Mouse (Mus musculus) liver, embryonic 16.5 days (tissue): ENCODE results near the gene Lamc2. TPM values are rescaled to one million over a fixed set of nuclear protein-coding genes. Genes with fewer than 3 reads are reported as not detected.

Experiments used
- ATAC-seq: fragments of 200-750 bp; cut with Nextera tagmentation; 2 replicates; pipeline ENCODE4 v1.8.0; 2017; ENCODE audit warnings: low read depth, mild to moderate bottlenecking, moderate number of reproducible peaks, moderate library complexity
- H3K27ac ChIP-seq: fragments of 300-500 bp; sonication (generic); 2 replicates; pipeline ENCODE4 v1.5.1; 2014; ENCODE audit warnings: mild to moderate bottlenecking, low read length
- H3K27me3 ChIP-seq: fragments of 300-500 bp; sonication (generic); 2 replicates; pipeline ENCODE4 v1.6.1; 2014; ENCODE audit warnings: low read depth, low read length, mixed read lengths; ENCODE audit not compliant: control insufficient read depth, insufficient read depth
- H3K36me3 ChIP-seq: fragments of 300-500 bp; sonication (generic); 2 replicates; pipeline ENCODE4 v1.6.1; 2014; ENCODE audit warnings: mild to moderate bottlenecking; ENCODE audit not compliant: control insufficient read depth, insufficient read depth
- H3K4me1 ChIP-seq: fragments of 300-500 bp; sonication (generic); 2 replicates; pipeline ENCODE4 v1.6.1; 2014; ENCODE audit warnings: low read depth, low read length, mixed read lengths; ENCODE audit not compliant: control insufficient read depth
- H3K4me2 ChIP-seq: fragments of 300-500 bp; sonication (generic); 2 replicates; pipeline ENCODE4 v1.6.1; 2014; ENCODE audit warnings: low read depth, low read length, mixed read lengths
- H3K4me3 ChIP-seq: fragments of 300-500 bp; sonication (generic); 2 replicates; pipeline ENCODE4 v1.5.1; 2014; ENCODE audit warnings: low read depth, mild to moderate bottlenecking, low read length
- H3K9ac ChIP-seq: fragments of 300-500 bp; sonication (generic); 2 replicates; pipeline ENCODE4 v1.6.1; 2014; ENCODE audit warnings: low read depth, low read length
- H3K9me3 ChIP-seq: fragments of 300-500 bp; sonication (generic); replicated peaks from 2 replicates; pipeline ENCODE4 v1.6.1; 2016; ENCODE audit warnings: low read length; ENCODE audit not compliant: control insufficient read depth
- WGBS: fragments of 180-500 bp; shearing (Covaris S2); extraction: QIAGEN DNeasy Blood & Tissue Kit; methylation state at CpG from one replicate; pipeline ENCODE4 v1.1.7; 2014; ENCODE audit not compliant: insufficient replicate concordance; 5-methylcytosine and 5-hydroxymethylcytosine counted together
- polyA plus RNA-seq: library from polyadenylated mRNA; unstranded; fragments of >200 nt; fragmentation: Nextera tagmentation; extraction: Ambion mirVana; gene quantifications from 2 replicates; pipeline ENCODE4 v1.2.1, GENCODE M21; 2015

Lamc2 gene
- polyA plus RNA-seq, 1 experiment from 2014 or later: 0.39 TPM

DNA sequence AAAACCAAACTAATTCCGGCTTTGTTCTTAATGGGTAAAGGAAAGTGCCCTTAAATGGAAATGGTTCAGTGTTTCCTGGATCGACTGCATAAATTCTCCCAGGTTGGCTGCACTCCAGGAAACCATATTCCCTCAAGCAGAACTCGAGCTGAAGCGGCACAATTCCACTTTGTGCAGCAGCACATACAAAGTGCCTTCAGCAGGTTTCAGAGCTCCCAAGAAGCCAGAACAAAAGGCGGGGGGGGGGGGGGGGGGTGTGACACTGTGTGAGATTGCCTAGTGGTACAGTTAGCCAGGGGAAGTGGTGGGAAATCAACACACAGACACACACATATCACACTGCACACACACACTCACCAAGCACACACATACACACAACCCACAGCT, 5.7 kb upstream of the Lamc2 start:
- no peak overlapping the region for H3K4me3 ChIP-seq
- WGBS: 28% methylated on average over 5 of the region's 5 CpGs
- H3K4me1 ChIP-seq: no peaks in the 10 kb centered on the region
- no peak overlapping the region for H3K4me2 ChIP-seq
- ATAC-seq: no peak
- peaks cover 7% of the 10 kb centered on the region for H3K27me3 ChIP-seq
- no peaks in the 10 kb centered on the region for H3K9me3 ChIP-seq
- H3K9ac ChIP-seq: no peak overlapping the region
- H3K27ac ChIP-seq: no peak overlapping the region
- no peaks in the 10 kb centered on the region for H3K36me3 ChIP-seq

DNA sequence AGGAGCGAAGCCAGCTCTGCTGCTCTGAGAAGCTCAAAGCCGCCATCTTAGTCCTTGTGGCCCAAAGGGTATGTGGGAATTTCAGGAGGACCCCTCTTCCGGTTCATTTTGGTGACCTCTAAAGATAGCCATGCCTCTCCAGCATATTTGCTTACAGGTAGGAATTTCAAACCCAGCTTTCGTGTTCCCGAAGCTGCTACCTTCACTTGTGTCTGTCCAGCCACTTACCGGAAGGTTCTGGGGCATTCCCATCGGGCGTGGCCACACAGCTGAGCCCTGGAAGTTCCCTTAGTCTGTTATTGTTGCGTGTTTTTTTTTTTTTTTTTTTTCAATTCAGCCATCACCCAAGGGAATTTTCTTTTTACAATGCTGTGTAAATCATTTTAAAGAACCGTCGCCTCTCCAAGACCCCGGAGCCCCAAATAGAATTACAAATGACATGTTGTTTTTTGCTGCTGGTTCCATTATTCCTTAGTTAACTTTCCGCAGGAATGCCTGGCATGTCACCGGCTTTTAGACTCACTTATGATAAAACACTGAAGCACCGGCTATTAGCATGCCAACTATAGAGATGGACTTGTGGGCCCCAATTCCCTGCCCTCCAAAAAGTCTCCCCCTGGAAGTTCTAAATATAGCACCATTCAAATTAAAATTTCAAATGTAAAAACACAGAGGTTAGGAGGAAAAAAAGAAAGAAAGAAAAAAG, 5.1 kb upstream of the Lamc2 start:
- no peaks in the 10 kb centered on the region for H3K9me3 ChIP-seq
- no peak overlapping the region for H3K27ac ChIP-seq
- WGBS: 73% methylated on average over 15 of the region's 15 CpGs
- H3K4me1 ChIP-seq: no peaks in the 10 kb centered on the region
- H3K4me2 ChIP-seq: no peak overlapping the region
- no peak for ATAC-seq
- no peak overlapping the region for H3K9ac ChIP-seq
- peaks cover 12% of the 10 kb centered on the region for H3K27me3 ChIP-seq
- H3K36me3 ChIP-seq: no peaks in the 10 kb centered on the region
- no peak overlapping the region for H3K4me3 ChIP-seq

DNA sequence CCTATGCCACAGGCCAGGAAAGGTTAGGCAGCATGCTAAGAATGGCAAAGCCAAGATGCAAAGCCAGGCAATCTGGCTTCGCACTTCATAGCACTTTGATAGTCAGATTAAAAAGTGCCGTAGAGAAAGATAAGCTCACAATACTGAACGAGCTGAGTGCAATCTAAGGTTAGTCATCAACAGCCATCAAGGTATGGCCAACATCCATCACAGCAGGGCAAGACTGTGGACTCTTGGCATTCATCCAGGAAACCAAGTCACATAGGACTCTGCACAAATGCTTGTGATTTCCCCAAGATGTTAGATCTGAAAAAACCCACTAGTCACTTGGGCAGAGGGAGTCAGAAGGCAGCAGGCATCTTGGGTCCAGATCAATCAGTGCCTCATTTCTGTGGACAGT, 1.8 kb upstream of the Lamc2 start:
- H3K27me3 ChIP-seq: peaks cover 30% of the 10 kb centered on the region
- no peak overlapping the region for H3K9ac ChIP-seq
- H3K36me3 ChIP-seq: no peaks in the 10 kb centered on the region
- H3K27ac ChIP-seq: no peak overlapping the region
- no peaks in the 10 kb centered on the region for H3K9me3 ChIP-seq
- 69% methylated on average over 3 of the region's 3 CpGs for WGBS
- ATAC-seq: no peak
- H3K4me2 ChIP-seq: no peak overlapping the region
- H3K4me3 ChIP-seq: no peak overlapping the region
- H3K4me1 ChIP-seq: no peaks in the 10 kb centered on the region

DNA sequence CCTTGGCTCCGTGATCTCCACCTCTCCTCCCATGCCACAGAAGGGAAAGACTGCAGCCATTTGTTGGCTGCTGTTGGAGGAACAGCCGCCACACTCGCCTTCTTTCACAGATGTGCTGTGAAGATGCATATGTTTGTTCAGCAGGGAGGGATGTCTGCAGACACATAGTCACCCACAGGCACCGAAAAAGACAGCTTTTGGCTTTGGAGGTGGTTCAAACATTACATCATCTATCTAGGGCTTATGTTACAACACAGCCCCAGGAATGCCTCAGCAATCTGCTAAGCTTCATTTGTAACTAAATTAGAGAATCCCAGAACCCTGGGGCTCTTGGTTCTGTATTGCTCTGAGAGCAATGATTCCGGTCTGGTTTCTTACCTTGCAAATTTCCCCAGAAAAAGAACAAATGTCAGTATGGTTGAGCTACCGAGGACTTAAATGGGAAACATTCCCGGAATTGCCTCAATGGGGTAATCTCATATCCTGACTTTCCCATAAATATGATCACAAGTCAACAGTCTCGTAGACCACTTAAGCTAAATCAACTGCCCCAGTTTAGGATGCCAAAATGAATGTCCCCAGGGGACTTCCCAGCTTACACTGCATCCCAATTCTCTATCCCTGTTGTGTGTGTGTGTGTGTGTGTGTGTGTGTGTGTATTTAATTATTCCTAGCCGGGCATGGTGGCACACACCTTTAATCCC, 5.5 kb downstream of the Lamc2 start:
- no peak overlapping the region for H3K27ac ChIP-seq

DNA sequence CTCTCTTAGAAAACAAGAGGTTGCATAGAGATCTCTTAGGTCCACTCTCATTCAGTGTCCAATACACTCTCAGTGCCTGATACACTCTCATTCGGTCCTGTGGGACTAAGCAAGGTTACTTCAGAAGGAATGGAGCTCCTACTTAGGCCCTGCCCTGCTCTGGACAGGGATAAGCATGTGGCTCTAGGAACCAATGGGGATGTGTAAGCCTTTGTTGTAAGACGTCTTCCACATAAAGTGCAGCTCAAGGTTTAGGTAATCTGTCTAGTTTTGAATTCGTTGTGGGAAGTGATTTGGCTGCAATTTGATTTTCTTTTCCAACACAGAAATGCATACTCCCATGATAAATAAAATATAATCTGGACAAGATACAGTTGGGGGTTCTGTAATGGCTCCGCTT, 6.1 kb downstream of the Lamc2 start:
- ATAC-seq: no peak

More for the DNA sequence above, 5.5 kb downstream of the Lamc2 start:
- Histone ChIP-seq H3K9ac (no peak overlapping the region), H3K36me3 (no peaks in the 10 kb centered on the region), H3K4me3 (no peak overlapping the region), H3K4me2 (no peak overlapping the region), H3K9me3 (no peaks in the 10 kb centered on the region), H3K4me1 (no peaks in the 10 kb centered on the region), H3K27me3 (peaks cover 11% of the 10 kb centered on the region)
- WGBS: 48% methylated on average over 9 of the region's 9 CpGs
- no peak for ATAC-seq

DNA sequence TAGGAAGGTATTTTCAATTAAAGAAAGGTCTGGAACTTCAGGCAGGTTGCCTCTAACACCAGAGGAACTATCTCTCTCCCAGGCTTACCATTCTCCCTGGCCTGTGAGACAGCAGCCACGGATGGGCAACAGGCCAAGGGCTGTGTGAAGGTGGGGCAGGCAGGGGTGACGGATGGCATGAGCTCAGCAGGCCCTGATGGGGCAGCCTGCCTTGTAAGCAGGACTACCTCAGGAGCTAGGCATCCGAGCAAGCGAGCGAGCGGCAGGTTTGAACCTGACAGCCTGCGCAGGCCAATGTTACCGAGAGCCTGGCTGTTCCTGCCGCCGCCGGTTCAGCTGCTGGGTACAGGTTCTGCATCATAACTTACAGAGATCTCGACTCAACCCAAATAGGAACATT, 11.4 kb downstream of the Lamc2 start:
- no peaks in the 10 kb centered on the region for H3K36me3 ChIP-seq
- no peak overlapping the region for H3K27ac ChIP-seq
- H3K4me2 ChIP-seq: no peak overlapping the region
- no peak for ATAC-seq
- 67% methylated on average over 12 of the region's 12 CpGs for WGBS
- H3K27me3 ChIP-seq: no peaks in the 10 kb centered on the region
- H3K4me1 ChIP-seq: no peaks in the 10 kb centered on the region
- no peak overlapping the region for H3K9ac ChIP-seq
- H3K4me3 ChIP-seq: no peak overlapping the region
- H3K9me3 ChIP-seq: no peaks in the 10 kb centered on the region

More for the DNA sequence above, 6.1 kb downstream of the Lamc2 start:
- no peaks in the 10 kb centered on the region for H3K4me1 ChIP-seq
- H3K4me2 ChIP-seq: no peak overlapping the region
- H3K27me3 ChIP-seq: peaks cover 6% of the 10 kb centered on the region
- no peaks in the 10 kb centered on the region for H3K9me3 ChIP-seq
- H3K36me3 ChIP-seq: no peaks in the 10 kb centered on the region
- WGBS: 64% methylated on average over 4 of the region's 4 CpGs
- H3K9ac ChIP-seq: no peak overlapping the region
- no peak overlapping the region for H3K4me3 ChIP-seq
- no peak overlapping the region for H3K27ac ChIP-seq

DNA sequence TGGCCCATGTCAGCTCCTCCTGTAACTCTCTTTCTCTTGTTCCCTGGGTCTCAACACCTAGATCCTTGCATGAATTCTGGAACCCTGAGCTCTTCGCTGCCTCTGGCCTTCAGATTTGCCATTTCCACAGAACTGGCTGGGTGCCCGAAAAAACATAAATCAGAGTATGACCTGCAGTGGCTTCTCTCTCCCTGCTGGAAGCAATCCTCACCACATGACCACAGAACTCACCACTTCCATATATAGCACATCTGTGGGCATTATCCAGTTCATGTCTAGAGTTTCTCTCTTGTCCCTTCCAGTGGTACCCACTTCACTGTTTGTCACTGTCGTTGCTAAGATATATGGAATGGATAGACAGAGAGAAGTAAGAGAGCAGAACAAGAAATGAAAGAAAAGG, 13.0 kb downstream of the Lamc2 start:
- Histone ChIP-seq H3K4me2 (no peak overlapping the region), H3K27me3 (no peaks in the 10 kb centered on the region), H3K4me1 (no peaks in the 10 kb centered on the region), H3K9ac (no peak overlapping the region), H3K36me3 (no peaks in the 10 kb centered on the region), H3K4me3 (no peak overlapping the region), H3K27ac (no peak overlapping the region), H3K9me3 (no peaks in the 10 kb centered on the region)
- ATAC-seq: no peak
- 44% methylated on average over 3 of the region's 3 CpGs for WGBS

DNA sequence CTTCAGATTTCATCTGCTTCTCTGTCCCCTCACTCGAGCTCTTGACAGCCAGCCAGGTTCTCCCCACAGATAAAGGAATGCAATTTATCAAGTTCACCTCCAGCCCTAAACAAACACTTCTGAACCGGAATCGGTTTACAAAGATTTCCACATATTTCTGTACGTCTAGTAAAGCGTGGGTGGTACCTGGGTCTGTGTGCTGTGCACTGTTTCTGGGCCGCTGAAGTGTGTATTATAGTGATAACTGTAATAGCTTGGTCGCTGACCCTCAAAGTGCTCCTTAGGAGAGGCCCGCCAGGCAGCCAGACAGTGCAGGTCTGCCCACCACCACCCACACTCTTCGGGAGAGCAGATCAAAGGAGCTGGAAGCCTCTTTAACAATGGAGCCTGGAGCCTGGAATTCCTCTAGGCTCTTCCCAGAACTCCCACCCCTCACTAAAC, 13.9 kb downstream of the Lamc2 start:
- Histone ChIP-seq H3K4me1 (no peaks in the 10 kb centered on the region), H3K36me3 (no peaks in the 10 kb centered on the region), H3K4me3 (no peak overlapping the region), H3K4me2 (no peak overlapping the region), H3K9me3 (no peaks in the 10 kb centered on the region), H3K27ac (no peak overlapping the region), H3K27me3 (no peaks in the 10 kb centered on the region), H3K9ac (no peak overlapping the region)
- 15% methylated on average over 9 of the region's 9 CpGs for WGBS
- 0 out of 2 replicates have a peak, but pooled peaks have one; percentile 41 for ATAC-seq

DNA sequence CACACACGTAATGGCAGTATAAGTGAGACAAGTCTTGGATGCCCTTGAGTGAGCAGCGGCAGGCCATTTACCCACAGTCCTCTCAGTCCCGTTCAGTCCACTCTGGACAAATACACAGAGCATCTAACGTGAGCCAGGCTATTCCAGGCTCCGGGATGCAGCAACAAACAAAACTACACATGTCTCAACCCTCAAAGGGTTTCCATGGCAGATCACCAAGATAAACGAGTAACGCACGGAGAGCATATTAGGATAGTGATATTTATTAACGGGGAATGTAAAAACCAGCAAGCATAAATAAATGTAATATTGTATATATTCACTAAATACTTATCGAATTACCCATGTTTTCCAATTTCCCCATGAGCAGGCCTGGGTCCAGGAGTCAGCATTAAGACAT, 15.2 kb downstream of the Lamc2 start:
- no peak overlapping the region for H3K4me3 ChIP-seq
- no peak for ATAC-seq
- H3K27me3 ChIP-seq: no peaks in the 10 kb centered on the region
- H3K9ac ChIP-seq: no peak overlapping the region
- no peak overlapping the region for H3K27ac ChIP-seq
- WGBS: 77% methylated on average over 10 of the region's 10 CpGs
- no peaks in the 10 kb centered on the region for H3K9me3 ChIP-seq
- H3K36me3 ChIP-seq: no peaks in the 10 kb centered on the region
- no peak overlapping the region for H3K4me2 ChIP-seq
- no peaks in the 10 kb centered on the region for H3K4me1 ChIP-seq
